Mouse (Mus musculus): Measurements from ENCODE around the gene Tmem132d. TPM values are rescaled to one million over a fixed set of nuclear protein-coding genes. Genes with fewer than 3 reads are reported as not detected.
A peak's percentile ranks its signal among the peaks of the same experiment; 100 is the strongest.

Gene Tmem132d
- polyA plus RNA-seq (2016; fragmentation: Nextera tagmentation; extraction: Ambion mirVana), result 0.64 and 0.70 TPM in 2 replicates

GRCm38 (mm10) chr5:128432916-128433315 is at the start of gene Tmem132d:
Gene Tmem132d, minus strand, starts transcription at chr5:128433077.
- ATAC-seq (ENCODE audit: low FRiP score, low read depth), result no peak
- Histone ChIP-seq H3K27ac (replicated peaks) (no peak within 1 kb of the TSS), H3K4me3 (peak within 1 kb of the TSS; percentile 54), H3K9me3 (no peaks in the 10 kb centered on the region), H3K4me1 (peaks cover 14% of the 10 kb centered on the region), H3K9ac (replicated peaks) (peak within 1 kb of the TSS; percentile 46), H3K4me2 (replicated peaks) (peak within 1 kb of the TSS; percentile 88), H3K36me3 (no peaks in the 10 kb centered on the region), H3K27me3 (peaks cover 71% of the 10 kb centered on the region)
- 1% methylated on average over 40 of the region's 40 CpGs for WGBS

- H3K9ac ChIP-seq (replicated peaks), result no peak overlapping the region
- WGBS, result 82% methylated on average over 6 of the region's 6 CpGs
These were observed 47.9 kb upstream of the Tmem132d start for GRCm38 (mm10) chr5:128480816-128481215.

GRCm38 (mm10) chr5:128475372-128475771 is 42.5 kb upstream of the Tmem132d start:
- H3K9me3 ChIP-seq, result no peaks in the 10 kb centered on the region
- H3K4me1 ChIP-seq, result no peaks in the 10 kb centered on the region
- no peak overlapping the region for H3K27ac ChIP-seq (replicated peaks)
- H3K4me2 ChIP-seq (replicated peaks), result no peak overlapping the region
- WGBS, result 89% methylated on average over 8 of the region's 8 CpGs
- no peaks in the 10 kb centered on the region for H3K27me3 ChIP-seq
- no peak overlapping the region for H3K4me3 ChIP-seq
- no peaks in the 10 kb centered on the region for H3K36me3 ChIP-seq
- no peak overlapping the region for H3K9ac ChIP-seq (replicated peaks)
- no peak for ATAC-seq (ENCODE audit: low FRiP score, low read depth)

More at GRCm38 (mm10) chr5:128480816-128481215, 47.9 kb upstream of the Tmem132d start:
- no peak for ATAC-seq (ENCODE audit: low FRiP score, low read depth)
- Histone ChIP-seq H3K9me3 (peaks cover 4% of the 10 kb centered on the region; the same call in 1 of the 2 replicates), H3K4me2 (replicated peaks) (no peak overlapping the region), H3K4me1 (peaks cover 17% of the 10 kb centered on the region), H3K27me3 (peaks cover 15% of the 10 kb centered on the region), H3K36me3 (no peaks in the 10 kb centered on the region), H3K4me3 (no peak overlapping the region), H3K27ac (replicated peaks) (no peak overlapping the region)

GRCm38 (mm10) chr5:128469812-128470211 is 36.9 kb upstream of the Tmem132d start:
- H3K4me1 ChIP-seq, result peaks cover 5% of the 10 kb centered on the region
- no peak for ATAC-seq (ENCODE audit: low FRiP score, low read depth)
- H3K9ac ChIP-seq (replicated peaks), result no peak overlapping the region
- H3K4me3 ChIP-seq, result no peak overlapping the region
- no peaks in the 10 kb centered on the region for H3K36me3 ChIP-seq
- WGBS, result 79% methylated on average over 14 of the region's 14 CpGs
- H3K4me2 ChIP-seq (replicated peaks), result no peak overlapping the region
- no peak overlapping the region for H3K27ac ChIP-seq (replicated peaks)
- H3K27me3 ChIP-seq, result no peaks in the 10 kb centered on the region
- H3K9me3 ChIP-seq, result no peaks in the 10 kb centered on the region

GRCm38 (mm10) chr5:128464514-128464913 is 31.6 kb upstream of the Tmem132d start:
- Histone ChIP-seq H3K36me3 (no peaks in the 10 kb centered on the region), H3K27me3 (no peaks in the 10 kb centered on the region), H3K9me3 (no peaks in the 10 kb centered on the region), H3K4me1 (peaks cover 11% of the 10 kb centered on the region), H3K4me2 (replicated peaks) (peak overlapping the region; percentile 20; the same call in 1 of the 2 replicates), H3K9ac (replicated peaks) (0 out of 2 replicates have a peak overlapping the region, but pooled peaks have one; percentile 4), H3K4me3 (no peak overlapping the region), H3K27ac (replicated peaks) (no peak overlapping the region)
- no peak for ATAC-seq (ENCODE audit: low FRiP score, low read depth)
- 12% methylated on average over 9 of the region's 9 CpGs for WGBS

- 48% methylated on average over 3 of the region's 3 CpGs for WGBS
- H3K36me3 ChIP-seq, result no peaks in the 10 kb centered on the region
- no peaks in the 10 kb centered on the region for H3K9me3 ChIP-seq
- no peaks in the 10 kb centered on the region for H3K27me3 ChIP-seq
- ATAC-seq (ENCODE audit: low FRiP score, low read depth), result no peak
- no peak overlapping the region for H3K9ac ChIP-seq (replicated peaks)
- H3K4me3 ChIP-seq, result no peak overlapping the region
- peaks cover 11% of the 10 kb centered on the region for H3K4me1 ChIP-seq
- no peak overlapping the region for H3K4me2 ChIP-seq (replicated peaks)
- H3K27ac ChIP-seq (replicated peaks), result no peak overlapping the region
These were observed 27.7 kb upstream of the Tmem132d start for GRCm38 (mm10) chr5:128460605-128461004.

GRCm38 (mm10) chr5:128455732-128456131 is 22.9 kb upstream of the Tmem132d start:
- H3K9ac ChIP-seq (replicated peaks), result no peak overlapping the region
- no peak overlapping the region for H3K4me3 ChIP-seq
- WGBS, result 84% methylated on average over 12 of the region's 12 CpGs
- no peaks in the 10 kb centered on the region for H3K9me3 ChIP-seq
- ATAC-seq (ENCODE audit: low FRiP score, low read depth), result no peak
- H3K27ac ChIP-seq (replicated peaks), result no peak overlapping the region
- H3K27me3 ChIP-seq, result no peaks in the 10 kb centered on the region
- H3K36me3 ChIP-seq, result no peaks in the 10 kb centered on the region
- peaks cover 13% of the 10 kb centered on the region for H3K4me1 ChIP-seq
- H3K4me2 ChIP-seq (replicated peaks), result no peak overlapping the region

GRCm38 (mm10) chr5:128452196-128452595 is 19.3 kb upstream of the Tmem132d start:
- no peak overlapping the region for H3K4me3 ChIP-seq
- H3K36me3 ChIP-seq, result no peaks in the 10 kb centered on the region
- 0 out of 2 replicates have a peak, but pooled peaks have one; percentile 23 for ATAC-seq (ENCODE audit: low FRiP score, low read depth)
- 27% methylated on average over 6 of the region's 6 CpGs for WGBS
- H3K4me2 ChIP-seq (replicated peaks), result no peak overlapping the region
- H3K9me3 ChIP-seq, result no peaks in the 10 kb centered on the region
- H3K4me1 ChIP-seq, result peaks cover 13% of the 10 kb centered on the region
- H3K9ac ChIP-seq (replicated peaks), result no peak overlapping the region
- H3K27ac ChIP-seq (replicated peaks), result peak overlapping the region; percentile 40; the same call in 1 of the 2 replicates
- H3K27me3 ChIP-seq, result no peaks in the 10 kb centered on the region; the same call in 1 of the 2 replicates

- Histone ChIP-seq H3K9ac (replicated peaks) (no peak overlapping the region), H3K36me3 (no peaks in the 10 kb centered on the region), H3K4me3 (no peak overlapping the region), H3K27ac (replicated peaks) (no peak overlapping the region), H3K4me1 (peaks cover 13% of the 10 kb centered on the region), H3K9me3 (no peaks in the 10 kb centered on the region), H3K27me3 (peaks cover 9% of the 10 kb centered on the region), H3K4me2 (replicated peaks) (no peak overlapping the region)
- ATAC-seq (ENCODE audit: low FRiP score, low read depth), result no peak
- WGBS, result 76% methylated on average over 3 of the region's 3 CpGs
These were observed 17.9 kb upstream of the Tmem132d start for GRCm38 (mm10) chr5:128450808-128451207.

GRCm38 (mm10) chr5:128444876-128445275 is 12.0 kb upstream of the Tmem132d start:
- Histone ChIP-seq H3K4me1 (peaks cover 14% of the 10 kb centered on the region; the same call in 1 of the 2 replicates), H3K4me3 (no peak overlapping the region), H3K9ac (replicated peaks) (no peak overlapping the region), H3K36me3 (no peaks in the 10 kb centered on the region), H3K4me2 (replicated peaks) (0 out of 2 replicates have a peak overlapping the region, but pooled peaks have one; percentile 48), H3K9me3 (no peaks in the 10 kb centered on the region), H3K27me3 (peaks cover 57% of the 10 kb centered on the region), H3K27ac (replicated peaks) (no peak overlapping the region)
- 18% methylated on average over 6 of the region's 6 CpGs for WGBS
- ATAC-seq (ENCODE audit: low FRiP score, low read depth), result no peak

- 39% methylated on average over 4 of the region's 4 CpGs for WGBS
- Histone ChIP-seq H3K27me3 (peaks cover 58% of the 10 kb centered on the region), H3K4me2 (replicated peaks) (peak overlapping the region; percentile 48), H3K9me3 (no peaks in the 10 kb centered on the region), H3K27ac (replicated peaks) (no peak overlapping the region), H3K4me1 (peaks cover 14% of the 10 kb centered on the region; the same call in 1 of the 2 replicates), H3K36me3 (no peaks in the 10 kb centered on the region), H3K9ac (replicated peaks) (0 out of 2 replicates have a peak overlapping the region, but pooled peaks have one; percentile 28), H3K4me3 (peak overlapping the region; percentile 21; the same call in 1 of the 2 replicates)
- ATAC-seq (ENCODE audit: low FRiP score, low read depth), result no peak
These were observed 11.0 kb upstream of the Tmem132d start for GRCm38 (mm10) chr5:128443848-128444247.

- Histone ChIP-seq H3K9ac (replicated peaks) (peak overlapping the region; percentile 15; the same call in 1 of the 2 replicates), H3K27ac (replicated peaks) (no peak overlapping the region), H3K4me3 (no peak overlapping the region), H3K27me3 (peaks cover 79% of the 10 kb centered on the region), H3K36me3 (no peaks in the 10 kb centered on the region), H3K9me3 (no peaks in the 10 kb centered on the region), H3K4me1 (peaks cover 14% of the 10 kb centered on the region; the same call in 1 of the 2 replicates), H3K4me2 (replicated peaks) (no peak overlapping the region)
- no peak for ATAC-seq (ENCODE audit: low FRiP score, low read depth)
- WGBS, result 6% methylated on average over 5 of the region's 5 CpGs
These were observed 8.2 kb upstream of the Tmem132d start for GRCm38 (mm10) chr5:128441121-128441520.
